Mouse (Mus musculus): ENCODE measurements around the gene Nrbp1. TPM values are rescaled to one million over a fixed set of nuclear protein-coding genes. Genes with fewer than 3 reads are reported as not detected.
A peak's percentile ranks its signal among the peaks of the same experiment; 100 is the strongest.

Gene Nrbp1
- polyA plus RNA-seq, 1 experiment from 2014 or later: 138 TPM

DNA sequence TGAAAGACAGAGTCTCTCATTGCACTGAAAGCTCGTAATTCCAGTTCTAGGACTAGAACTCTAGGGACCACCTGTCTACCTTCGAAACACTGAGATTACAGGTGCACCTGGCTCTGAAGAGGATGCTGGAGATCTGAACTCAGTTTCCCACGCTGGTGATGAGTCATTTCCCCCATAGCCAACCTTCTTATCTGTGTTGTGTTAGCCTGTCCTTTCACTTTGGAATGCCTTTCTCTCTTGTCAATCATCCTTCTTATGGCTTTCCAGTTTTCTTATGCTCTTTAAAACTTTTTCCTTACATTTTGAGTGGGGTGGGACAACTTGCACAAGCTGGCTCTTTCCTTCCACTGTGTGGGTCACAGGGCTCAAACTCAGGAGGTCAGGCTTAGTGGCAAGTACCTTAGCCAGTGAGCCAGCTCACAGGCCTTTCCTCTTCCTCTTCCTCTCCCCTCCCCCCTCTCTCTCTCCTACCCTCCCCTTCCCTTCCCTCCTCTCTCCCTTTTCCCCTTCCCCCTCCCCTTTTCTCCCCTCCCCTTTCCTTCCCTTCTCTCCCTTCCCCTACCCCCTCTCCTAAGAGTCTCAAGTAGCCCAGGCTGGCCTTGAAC is 49.1 kb downstream of the Nrbp1 start:
- DNase-seq (ENCODE audit: low spot score) (no peak), ATAC-seq (replicated peaks; ENCODE audit: insufficient number of reproducible peaks, low FRiP score, low TSS enrichment, low read depth) (no peak)
- Histone ChIP-seq H3K4me1 (ENCODE audit: control insufficient read depth, insufficient read depth, low read length) (no peaks in the 10 kb centered on the region), H3K4me2 (ENCODE audit: low read depth, low read length) (no peak overlapping the region; the same call in 1 of the 2 replicates), H3K9ac (replicated peaks; ENCODE audit: low read length) (no peak overlapping the region; the same call in 1 of the 2 replicates), H3K36me3 (replicated peaks; ENCODE audit: control insufficient read depth, insufficient read depth, low read depth, low read length) (no peaks in the 10 kb centered on the region; the same call in 1 of the 2 replicates), H3K4me3 (ENCODE audit: low read depth, low read length) (no peak overlapping the region), H3K27ac (replicated peaks; ENCODE audit: low read depth, low read length) (no peak overlapping the region), H3K27me3 (ENCODE audit: control insufficient read depth, insufficient read depth, low read length) (no peaks in the 10 kb centered on the region), H3K9me3 (replicated peaks; ENCODE audit: control insufficient read depth, low read length) (no peaks in the 10 kb centered on the region)
- 84% methylated on average over 3 of the region's 3 CpGs for WGBS

DNA sequence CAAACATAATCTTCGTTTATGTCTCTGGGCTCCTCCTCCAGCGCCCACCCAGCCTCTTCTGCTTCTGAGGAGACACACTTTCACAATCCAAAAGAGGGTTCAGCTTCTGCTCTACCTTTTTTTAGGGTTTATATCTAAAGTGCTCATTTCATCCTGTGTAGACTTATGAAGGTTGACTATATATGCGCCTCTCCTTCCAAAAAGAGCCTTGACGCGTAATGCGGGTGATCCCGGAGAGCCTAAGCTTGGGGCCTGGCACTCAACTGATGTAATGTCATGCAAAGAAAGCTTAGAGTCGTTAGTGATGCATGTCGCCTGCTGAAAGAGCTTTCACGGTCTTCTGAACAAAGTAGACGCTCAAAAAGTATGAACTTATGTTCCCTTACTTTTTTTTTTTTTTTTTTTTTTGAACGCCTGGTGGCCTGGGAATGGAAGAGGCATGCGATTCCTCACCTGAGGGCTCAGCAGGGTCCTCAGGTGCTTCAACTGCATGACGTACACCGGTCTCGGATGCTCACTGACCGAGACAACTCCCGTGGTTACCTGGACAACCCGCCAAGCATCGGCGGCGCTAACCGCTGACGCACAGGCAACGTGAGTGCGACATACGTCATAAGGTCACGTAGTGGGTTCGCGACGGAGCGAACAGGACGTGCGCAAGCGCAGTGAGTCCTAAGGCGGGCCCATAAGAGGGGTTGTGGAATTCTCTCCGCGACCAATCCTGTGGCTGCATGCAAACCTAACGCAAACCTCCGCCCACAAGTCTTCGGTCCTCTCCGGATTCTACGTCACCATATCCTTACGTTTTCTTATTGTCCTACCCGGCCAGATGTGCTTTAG is 50.1 kb downstream of the Nrbp1 start, which contains the start of gene Ift172:
Gene Ift172, minus strand, starts transcription at position 596 of the 840 bp plus-strand sequence.
- DNase-seq (ENCODE audit: low spot score) (peak; percentile 99), ATAC-seq (replicated peaks; ENCODE audit: insufficient number of reproducible peaks, low FRiP score, low TSS enrichment, low read depth) (peak; percentile 86)
- Histone ChIP-seq H3K4me1 (ENCODE audit: control insufficient read depth, insufficient read depth, low read length) (no peaks in the 10 kb centered on the region), H3K27ac (replicated peaks; ENCODE audit: low read depth, low read length) (0 out of 2 replicates have a peak within 1 kb of the TSS, but pooled peaks have one; percentile 3), H3K27me3 (ENCODE audit: control insufficient read depth, insufficient read depth, low read length) (no peaks in the 10 kb centered on the region), H3K4me3 (ENCODE audit: low read depth, low read length) (peak within 1 kb of the TSS; percentile 36), H3K4me2 (ENCODE audit: low read depth, low read length) (peak within 1 kb of the TSS; percentile 70), H3K9me3 (replicated peaks; ENCODE audit: control insufficient read depth, low read length) (no peaks in the 10 kb centered on the region), H3K9ac (replicated peaks; ENCODE audit: low read length) (peak within 1 kb of the TSS; percentile 56), H3K36me3 (replicated peaks; ENCODE audit: control insufficient read depth, insufficient read depth, low read depth, low read length) (no peaks in the 10 kb centered on the region)
- 3% methylated on average over 45 of the region's 45 CpGs for WGBS

DNA sequence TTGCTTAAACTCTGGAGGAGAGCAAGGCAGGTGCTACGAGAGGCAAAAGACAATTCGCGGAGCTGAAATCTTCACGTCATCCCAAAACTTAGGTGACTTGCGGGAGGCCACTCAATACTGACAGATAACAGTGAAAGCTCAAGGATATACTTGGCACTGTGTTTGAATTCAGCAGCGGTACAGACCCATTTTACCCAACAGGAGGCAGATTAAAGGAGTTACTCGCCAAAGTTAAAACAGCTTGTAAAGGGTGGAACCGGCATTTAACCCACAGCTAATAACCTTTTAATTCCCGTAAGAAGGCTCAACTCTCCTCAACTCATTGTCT is 50.7 kb downstream of the Nrbp1 start:
- Histone ChIP-seq H3K27me3 (ENCODE audit: control insufficient read depth, insufficient read depth, low read length) (no peaks in the 10 kb centered on the region), H3K9ac (replicated peaks; ENCODE audit: low read length) (peak overlapping the region; percentile 50), H3K27ac (replicated peaks; ENCODE audit: low read depth, low read length) (0 out of 2 replicates have a peak overlapping the region, but pooled peaks have one; percentile 3), H3K9me3 (replicated peaks; ENCODE audit: control insufficient read depth, low read length) (no peaks in the 10 kb centered on the region), H3K4me1 (ENCODE audit: control insufficient read depth, insufficient read depth, low read length) (no peaks in the 10 kb centered on the region), H3K4me2 (ENCODE audit: low read depth, low read length) (peak overlapping the region; percentile 70), H3K4me3 (ENCODE audit: low read depth, low read length) (peak overlapping the region; percentile 36), H3K36me3 (replicated peaks; ENCODE audit: control insufficient read depth, insufficient read depth, low read depth, low read length) (no peaks in the 10 kb centered on the region)
- WGBS: 4% methylated on average over 9 of the region's 9 CpGs
- DNase-seq (ENCODE audit: low spot score) (no peak), ATAC-seq (replicated peaks; ENCODE audit: insufficient number of reproducible peaks, low FRiP score, low TSS enrichment, low read depth) (no peak)

DNA sequence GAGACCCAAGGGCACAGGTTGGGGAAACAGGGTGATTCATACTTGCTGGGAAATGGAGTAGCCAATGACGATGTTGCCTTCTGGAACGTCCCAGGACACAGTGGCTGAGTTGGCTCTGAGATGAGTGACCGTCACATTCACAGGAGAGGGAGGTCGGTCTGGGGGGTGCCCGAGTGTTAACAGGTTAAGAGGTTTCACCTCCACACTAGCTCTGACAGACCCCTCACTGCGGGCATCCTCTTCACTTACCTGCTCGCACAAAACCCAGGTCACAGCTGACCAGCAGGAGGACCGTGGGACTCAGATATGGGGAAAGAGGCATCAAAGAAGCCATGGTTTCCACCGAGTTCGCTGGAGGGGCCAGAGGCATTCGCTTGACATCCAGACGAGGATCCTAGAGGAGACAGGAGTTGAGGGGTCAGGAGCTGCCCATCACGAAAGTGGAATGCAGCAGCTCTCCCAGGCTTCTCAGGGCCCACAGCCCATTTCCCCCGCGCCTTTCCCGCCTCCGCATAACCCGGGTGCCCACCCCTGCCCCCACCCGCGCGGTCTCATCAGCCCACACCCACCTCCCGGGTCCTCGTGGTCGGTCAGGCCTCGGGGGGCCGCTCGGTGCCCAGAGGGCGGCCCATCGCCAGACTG is 54.4 kb downstream of the Nrbp1 start:
- H3K4me3 ChIP-seq (ENCODE audit: low read depth, low read length): peak overlapping the region; percentile 87
- H3K27ac ChIP-seq (replicated peaks; ENCODE audit: low read depth, low read length): no peak overlapping the region
- 4% methylated on average over 29 of the region's 29 CpGs for WGBS
- H3K4me1 ChIP-seq (ENCODE audit: control insufficient read depth, insufficient read depth, low read length): no peaks in the 10 kb centered on the region
- no peaks in the 10 kb centered on the region for H3K9me3 ChIP-seq (replicated peaks; ENCODE audit: control insufficient read depth, low read length)
- DNase-seq (ENCODE audit: low spot score): peak; percentile 31
- no peaks in the 10 kb centered on the region for H3K27me3 ChIP-seq (ENCODE audit: control insufficient read depth, insufficient read depth, low read length)
- no peaks in the 10 kb centered on the region for H3K36me3 ChIP-seq (replicated peaks; ENCODE audit: control insufficient read depth, insufficient read depth, low read depth, low read length)
- ATAC-seq (replicated peaks; ENCODE audit: insufficient number of reproducible peaks, low FRiP score, low TSS enrichment, low read depth): peak; percentile 25; the same call in 1 of the 2 replicates
- H3K4me2 ChIP-seq (ENCODE audit: low read depth, low read length): peak overlapping the region; percentile 95
- peak overlapping the region; percentile 94 for H3K9ac ChIP-seq (replicated peaks; ENCODE audit: low read length)

DNA sequence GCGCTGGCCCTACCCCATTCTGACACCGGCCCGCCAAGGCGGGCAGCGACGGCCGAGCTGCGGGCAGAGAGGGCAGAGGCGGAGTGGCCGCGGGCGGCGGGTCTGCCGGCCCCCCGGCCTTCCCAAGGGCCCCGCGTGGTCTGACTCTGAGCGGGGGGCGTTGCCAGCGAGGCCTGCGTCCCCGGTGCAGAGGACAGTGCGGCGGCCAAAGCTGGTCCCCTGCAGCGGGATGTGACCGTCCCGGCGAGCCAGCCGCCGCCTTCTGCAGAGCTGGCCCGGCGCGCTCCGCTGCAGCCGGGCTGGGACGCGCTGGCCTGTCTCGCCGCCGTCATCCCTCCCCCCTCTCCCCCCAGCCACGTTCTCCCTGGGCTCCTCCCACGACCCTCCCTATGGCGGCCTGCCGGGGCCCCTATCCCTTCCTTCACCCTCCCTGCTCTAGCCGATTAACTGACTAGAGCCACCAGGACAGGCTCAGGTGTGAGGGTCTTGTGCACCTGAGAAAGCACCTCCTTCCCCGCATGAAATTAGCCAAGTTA is 55.0 kb downstream of the Nrbp1 start, which contains the start of gene Fndc4:
Gene Fndc4, minus strand, starts transcription at position 475 of the 536 bp plus-strand sequence.
- DNase-seq (ENCODE audit: low spot score): peak; percentile 79
- peak; percentile 73 for ATAC-seq (replicated peaks; ENCODE audit: insufficient number of reproducible peaks, low FRiP score, low TSS enrichment, low read depth)
- Histone ChIP-seq H3K4me2 (ENCODE audit: low read depth, low read length) (peak within 1 kb of the TSS; percentile 95), H3K27me3 (ENCODE audit: control insufficient read depth, insufficient read depth, low read length) (no peaks in the 10 kb centered on the region), H3K9me3 (replicated peaks; ENCODE audit: control insufficient read depth, low read length) (no peaks in the 10 kb centered on the region), H3K36me3 (replicated peaks; ENCODE audit: control insufficient read depth, insufficient read depth, low read depth, low read length) (no peaks in the 10 kb centered on the region), H3K4me3 (ENCODE audit: low read depth, low read length) (peak within 1 kb of the TSS; percentile 87), H3K4me1 (ENCODE audit: control insufficient read depth, insufficient read depth, low read length) (no peaks in the 10 kb centered on the region), H3K9ac (replicated peaks; ENCODE audit: low read length) (peak within 1 kb of the TSS; percentile 94), H3K27ac (replicated peaks; ENCODE audit: low read depth, low read length) (no peak within 1 kb of the TSS; the same call in 1 of the 2 replicates)
- WGBS: under 1% methylated on average over 46 of the region's 46 CpGs

DNA sequence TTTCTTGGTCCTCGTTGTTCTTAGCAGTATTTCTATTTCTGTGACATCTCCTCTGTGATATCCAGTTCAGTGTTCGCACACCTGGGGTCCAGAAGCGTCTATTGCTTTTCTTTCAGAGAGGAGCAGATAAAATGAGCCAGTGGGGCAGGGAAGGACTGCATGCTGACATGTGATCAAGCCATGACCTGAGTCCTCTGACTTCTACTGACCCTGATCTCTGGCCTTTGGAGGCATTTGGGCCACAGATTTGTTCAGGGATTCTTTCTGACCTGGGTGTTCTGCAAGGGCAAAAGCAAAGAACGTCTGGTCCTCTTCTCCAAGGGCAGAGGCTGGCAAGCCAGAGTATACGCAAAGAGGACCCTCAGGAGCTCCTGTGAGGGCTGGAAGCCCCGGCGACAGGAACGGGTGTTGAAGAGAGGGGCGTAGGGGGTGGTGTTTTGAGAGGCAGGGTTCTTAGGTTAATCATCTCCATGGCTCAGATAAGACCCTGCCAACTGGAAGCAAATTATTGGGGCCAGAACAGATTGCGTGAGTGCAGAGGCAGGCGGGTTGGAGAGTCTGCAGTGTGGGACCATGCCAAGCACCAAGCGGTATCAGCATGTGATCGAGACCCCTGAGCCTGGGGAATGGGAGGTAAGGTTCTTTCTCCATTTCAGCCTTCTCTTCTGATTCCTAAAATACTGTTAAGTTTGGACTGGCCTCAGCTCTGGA is 56.5 kb downstream of the Nrbp1 start, which contains the start of gene Gckr:
Gene Gckr, plus strand, starts transcription at position 397 of the 711 bp plus-strand sequence.
- Histone ChIP-seq H3K36me3 (replicated peaks; ENCODE audit: control insufficient read depth, insufficient read depth, low read depth, low read length) (no peaks in the 10 kb centered on the region), H3K9ac (replicated peaks; ENCODE audit: low read length) (no peak within 1 kb of the TSS), H3K4me2 (ENCODE audit: low read depth, low read length) (peak within 1 kb of the TSS; percentile 95; the same call in 1 of the 2 replicates), H3K27ac (replicated peaks; ENCODE audit: low read depth, low read length) (no peak within 1 kb of the TSS), H3K9me3 (replicated peaks; ENCODE audit: control insufficient read depth, low read length) (no peaks in the 10 kb centered on the region), H3K27me3 (ENCODE audit: control insufficient read depth, insufficient read depth, low read length) (no peaks in the 10 kb centered on the region), H3K4me1 (ENCODE audit: control insufficient read depth, insufficient read depth, low read length) (no peaks in the 10 kb centered on the region), H3K4me3 (ENCODE audit: low read depth, low read length) (no peak within 1 kb of the TSS; the same call in 1 of the 2 replicates)
- 76% methylated on average over 13 of the region's 13 CpGs for WGBS
- DNase-seq (ENCODE audit: low spot score): no peak
- ATAC-seq (replicated peaks; ENCODE audit: insufficient number of reproducible peaks, low FRiP score, low TSS enrichment, low read depth): no peak

DNA sequence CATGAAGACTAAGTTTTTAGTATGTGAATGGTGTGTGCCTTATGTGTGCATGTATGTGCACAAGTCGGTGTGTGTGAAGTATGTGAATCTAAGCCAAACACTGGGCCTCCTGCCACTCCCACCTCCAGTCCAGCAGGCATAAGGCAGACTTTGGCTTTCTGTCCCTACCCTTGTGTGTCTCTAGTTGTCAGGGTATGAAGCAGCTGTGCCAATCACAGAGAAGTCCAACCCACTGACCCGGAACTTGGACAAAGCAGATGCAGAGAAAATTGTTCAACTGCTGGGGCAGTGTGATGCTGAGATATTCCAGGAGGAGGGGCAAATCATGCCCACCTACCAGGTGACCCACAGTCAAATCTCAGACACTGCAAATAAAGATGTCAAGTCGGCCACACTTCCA is 57.3 kb downstream of the Nrbp1 start:
- H3K4me1 ChIP-seq (ENCODE audit: control insufficient read depth, insufficient read depth, low read length): no peaks in the 10 kb centered on the region
- no peak overlapping the region for H3K4me2 ChIP-seq (ENCODE audit: low read depth, low read length)
- H3K4me3 ChIP-seq (ENCODE audit: low read depth, low read length): no peak overlapping the region
- WGBS: 78% methylated on average over 3 of the region's 3 CpGs
- no peaks in the 10 kb centered on the region for H3K36me3 ChIP-seq (replicated peaks; ENCODE audit: control insufficient read depth, insufficient read depth, low read depth, low read length)
- ATAC-seq (replicated peaks; ENCODE audit: insufficient number of reproducible peaks, low FRiP score, low TSS enrichment, low read depth): no peak
- H3K9me3 ChIP-seq (replicated peaks; ENCODE audit: control insufficient read depth, low read length): no peaks in the 10 kb centered on the region
- no peaks in the 10 kb centered on the region for H3K27me3 ChIP-seq (ENCODE audit: control insufficient read depth, insufficient read depth, low read length)
- no peak for DNase-seq (ENCODE audit: low spot score)
- no peak overlapping the region for H3K27ac ChIP-seq (replicated peaks; ENCODE audit: low read depth, low read length)
- H3K9ac ChIP-seq (replicated peaks; ENCODE audit: low read length): no peak overlapping the region
